Mouse (Mus musculus) heart, postnatal 0 days (tissue): ENCODE data around the gene Mllt1.

Experiments used
- CTCF ChIP-seq: IDR thresholded peaks from 2 replicates; pipeline ENCODE4 v1.5.1; 2016; ENCODE audit warnings: antibody characterized with exemption, control low read depth, low read depth
- EP300 ChIP-seq: IDR thresholded peaks from 2 replicates; pipeline ENCODE4 v1.6.1; 2016; ENCODE audit warnings: antibody characterized with exemption, low read depth

GRCm38 (mm10) chr17:56958667-56959066 lies 23.5 kb upstream of the Mllt1 start:
- TF ChIP-seq CTCF, result no peak
- no peak for TF ChIP-seq EP300
